Mouse (Mus musculus): ENCODE measurements around the gene Gm28053. TPM values are rescaled to one million over a fixed set of nuclear protein-coding genes. Genes with fewer than 3 reads are reported as not detected.

Gene Gm28053
- total RNA-seq, 2 experiments from 2014 or later = not detected

- DNase-seq (ENCODE audit: low spot score in 2 of 2) = no peak
These were observed 29.1 kb upstream of the Gm28053 start for GRCm38 (mm10) chr6:48689320-48689719.

- no peak for DNase-seq (ENCODE audit: low spot score in 2 of 2)
These were observed 25.4 kb upstream of the Gm28053 start for GRCm38 (mm10) chr6:48692962-48693361.

GRCm38 (mm10) chr6:48696830-48697554, 21.4 kb upstream of the Gm28053 start:
- DNase-seq (ENCODE audit: low spot score in 2 of 2) = no peak

GRCm38 (mm10) chr6:48697555-48697930, 20.9 kb upstream of the Gm28053 start:
- no peak for DNase-seq (ENCODE audit: low spot score in 2 of 2)

- no peak for DNase-seq (ENCODE audit: low spot score in 2 of 2)
These were observed 20.1 kb upstream of the Gm28053 start for GRCm38 (mm10) chr6:48698066-48698856.

- no peak for DNase-seq (ENCODE audit: low spot score in 2 of 2)
These were observed 19.5 kb upstream of the Gm28053 start for GRCm38 (mm10) chr6:48698888-48699287.

- DNase-seq (ENCODE audit: low spot score in 2 of 2) = no peak
These were observed 17.9 kb upstream of the Gm28053 start for GRCm38 (mm10) chr6:48700251-48701075.

GRCm38 (mm10) chr6:48702146-48702545, 16.3 kb upstream of the Gm28053 start:
- no peak for DNase-seq (ENCODE audit: low spot score in 2 of 2)

GRCm38 (mm10) chr6:48702601-48703000, 15.8 kb upstream of the Gm28053 start:
- DNase-seq (ENCODE audit: low spot score in 2 of 2) = no peak

- no peak for DNase-seq (ENCODE audit: low spot score in 2 of 2)
These were observed 14.3 kb upstream of the Gm28053 start for GRCm38 (mm10) chr6:48704146-48704545.

- DNase-seq (ENCODE audit: low spot score in 2 of 2) = no peak
These were observed 12.3 kb upstream of the Gm28053 start for GRCm38 (mm10) chr6:48706130-48706529.

GRCm38 (mm10) chr6:48720326-48720725, 1.9 kb downstream of the Gm28053 start:
- DNase-seq (ENCODE audit: low spot score in 2 of 2) = no peak

GRCm38 (mm10) chr6:48723468-48723867, 5.1 kb downstream of the Gm28053 start:
- DNase-seq (ENCODE audit: low spot score in 2 of 2) = no peak

- DNase-seq (ENCODE audit: low spot score in 2 of 2) = peak in 1 of 2 experiments; percentile 22
These were observed 7.1 kb downstream of the Gm28053 start for GRCm38 (mm10) chr6:48725476-48725875.

GRCm38 (mm10) chr6:48727761-48728160, 9.4 kb downstream of the Gm28053 start:
- DNase-seq (ENCODE audit: low spot score in 2 of 2) = no peak

- DNase-seq (ENCODE audit: low spot score in 2 of 2) = no peak
These were observed 14.5 kb downstream of the Gm28053 start for GRCm38 (mm10) chr6:48732864-48733304.

GRCm38 (mm10) chr6:48733660-48734059, 15.3 kb downstream of the Gm28053 start:
- DNase-seq (ENCODE audit: low spot score in 2 of 2) = no peak

- no peak for DNase-seq (ENCODE audit: low spot score in 2 of 2)
These were observed 18.6 kb downstream of the Gm28053 start for GRCm38 (mm10) chr6:48737053-48737452.

- no peak for DNase-seq (ENCODE audit: low spot score in 2 of 2)
These were observed 19.3 kb downstream of the Gm28053 start for GRCm38 (mm10) chr6:48737688-48738087.

- DNase-seq (ENCODE audit: low spot score in 2 of 2) = no peak
These were observed 20.8 kb downstream of the Gm28053 start, which contains the start of gene Gimap1 for GRCm38 (mm10) chr6:48738961-48739779. Gene Gimap1, plus strand, starts transcription at chr6:48739054.

- no peak for DNase-seq (ENCODE audit: low spot score in 2 of 2)
These were observed 21.3 kb downstream of the Gm28053 start for GRCm38 (mm10) chr6:48739780-48740055.

Data from layer of hippocampus, postnatal 10 days (tissue).